Mouse (Mus musculus) WW6 (cell line): ENCODE measurements around the gene Zswim2.
"Not testable (repeated sequence)": the region's sequence is repeated elsewhere in the genome, so short reads cannot be mapped to it uniquely, and the experiment has no call there.

ENCODE experiments used
- DNase-seq: peaks from one replicate; pipeline ENCODE4 v3.0.0-alpha.2; 2013; ENCODE audit warnings: low read depth, low spot score

The Zswim2 gene

GRCm38 (mm10) chr2:83940931-83941361 is at the start of gene Zswim2:
TSS of gene Zswim2 (minus strand) at chr2:83941228.
- peak; percentile 61 for DNase-seq

GRCm38 (mm10) chr2:83990253-83990652 is 49.2 kb upstream of the Zswim2 start, which contains the start of gene Gm13691:
TSS of gene Gm13691 (plus strand) at chr2:83990553.
- not testable (repeated sequence) for DNase-seq

- DNase-seq = not testable (repeated sequence)
Measured at GRCm38 (mm10) chr2:83984443-83984842, 43.4 kb upstream of the Zswim2 start, which contains the start of gene Gm13697. TSS of gene Gm13697 (plus strand) at chr2:83984743.

GRCm38 (mm10) chr2:83978633-83979032 is 37.6 kb upstream of the Zswim2 start, which contains the start of gene Gm13694:
TSS of gene Gm13694 (plus strand) at chr2:83978933.
- DNase-seq = not testable (repeated sequence)

GRCm38 (mm10) chr2:83972823-83973222 is 31.8 kb upstream of the Zswim2 start, which contains the start of gene Gm13696:
TSS of gene Gm13696 (plus strand) at chr2:83973123.
- DNase-seq = not testable (repeated sequence)

- DNase-seq = not testable (repeated sequence)
Measured at GRCm38 (mm10) chr2:83967013-83967412, 26.0 kb upstream of the Zswim2 start, which contains the start of gene Gm13695. TSS of gene Gm13695 (plus strand) at chr2:83967313.

GRCm38 (mm10) chr2:83961203-83961602 is 20.2 kb upstream of the Zswim2 start, which contains the start of gene Gm13693:
TSS of gene Gm13693 (plus strand) at chr2:83961503.
- not testable (repeated sequence) for DNase-seq

- DNase-seq = not testable (repeated sequence)
Measured at GRCm38 (mm10) chr2:83955393-83955792, 14.4 kb upstream of the Zswim2 start, which contains the start of gene Gm13698. TSS of gene Gm13698 (plus strand) at chr2:83955693.

GRCm38 (mm10) chr2:83941792-83942191 is 764 bp upstream of the Zswim2 start:
- DNase-seq = no peak

GRCm38 (mm10) chr2:83941378-83941777 is 350 bp upstream of the Zswim2 start:
- DNase-seq = no peak

- no peak for DNase-seq
Measured at GRCm38 (mm10) chr2:83929478-83930088, 11.4 kb downstream of the Zswim2 start.

- no peak for DNase-seq
Measured at GRCm38 (mm10) chr2:83901896-83902540, 39.0 kb downstream of the Zswim2 start.

GRCm38 (mm10) chr2:83893701-83894100 is 47.3 kb downstream of the Zswim2 start:
- DNase-seq = no peak

- no peak for DNase-seq
Measured at GRCm38 (mm10) chr2:83883850-83884420, 57.1 kb downstream of the Zswim2 start.
